Mouse (Mus musculus): ENCODE results near the gene Pradc1. TPM values are rescaled to one million over a fixed set of nuclear protein-coding genes. Genes with fewer than 3 reads are reported as not detected.
"Not testable (repeated sequence)": the region's sequence is repeated elsewhere in the genome, so short reads cannot be mapped to it uniquely, and the experiment has no call there.

Pradc1 gene
- total RNA-seq, 2 experiments from 2014 or later, result 12.5 to 16.8 TPM

DNA sequence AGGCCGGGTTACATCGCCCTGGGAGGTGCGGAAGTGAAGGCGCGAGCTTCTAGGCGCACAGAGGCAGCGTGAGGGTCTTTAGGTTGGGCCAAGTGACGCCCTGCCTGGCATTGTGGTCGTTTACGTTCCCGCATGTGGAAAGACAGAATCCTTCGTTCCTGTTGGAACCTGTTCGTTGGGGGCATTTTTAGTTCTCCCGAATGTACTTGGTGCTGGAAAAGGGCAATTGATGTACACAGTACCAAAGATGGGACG is 568 bp upstream of the Pradc1 start:
- no peak for DNase-seq (ENCODE audit: low spot score in 2 of 2)

DNA sequence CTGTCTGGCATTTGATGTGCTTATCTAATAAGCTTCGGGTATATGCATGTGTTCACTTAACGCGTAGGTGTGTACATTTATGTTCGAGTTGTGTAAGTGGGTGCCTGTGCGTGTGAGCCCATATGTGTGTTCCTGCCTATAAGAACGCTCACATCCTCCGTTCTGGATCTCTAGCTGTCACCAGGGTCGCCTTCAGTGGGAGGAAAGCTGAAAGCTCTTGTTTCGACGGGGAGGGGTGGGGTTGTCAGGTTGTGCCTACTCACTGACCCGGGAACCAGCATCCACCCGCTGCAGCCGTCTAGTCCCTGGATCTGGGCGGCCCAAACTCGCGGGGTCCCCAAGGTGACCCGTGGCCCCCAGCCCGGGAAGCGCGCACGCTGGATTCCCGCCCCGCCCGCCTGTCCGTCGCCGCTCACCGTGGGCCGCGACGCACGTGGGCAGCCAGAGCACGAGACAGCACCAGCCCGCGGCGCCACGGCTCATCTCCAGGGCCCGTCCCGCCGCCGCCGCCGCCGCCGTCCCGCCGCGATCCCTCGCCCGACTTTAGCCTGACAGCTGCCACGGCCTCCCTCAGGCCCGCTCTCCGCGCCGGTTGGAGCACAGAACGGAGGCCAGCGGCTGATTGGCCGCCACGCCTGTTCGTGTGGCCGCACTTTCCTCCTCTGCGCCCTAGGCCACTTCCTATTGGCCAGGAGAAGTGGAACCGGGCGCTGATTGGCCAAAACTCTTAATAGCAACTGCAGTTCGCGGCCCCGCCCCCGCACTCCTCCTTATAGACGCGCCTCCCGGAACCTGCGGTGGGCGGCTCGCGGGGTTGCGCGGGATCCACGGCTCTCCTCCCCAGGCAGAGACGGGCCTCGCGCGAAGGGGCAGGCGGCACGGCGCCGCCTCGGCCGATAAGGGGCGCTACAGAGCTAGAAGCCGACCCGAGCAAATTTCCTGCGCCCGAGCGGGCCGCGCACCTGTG is 790 bp downstream of the Pradc1 start, which contains the start of gene Cct7:
TSS of gene Cct7 (plus strand) at position 818 of the 967 bp plus-strand sequence.
- peak; percentile 96 to 97 for DNase-seq (ENCODE audit: low spot score in 2 of 2)

DNA sequence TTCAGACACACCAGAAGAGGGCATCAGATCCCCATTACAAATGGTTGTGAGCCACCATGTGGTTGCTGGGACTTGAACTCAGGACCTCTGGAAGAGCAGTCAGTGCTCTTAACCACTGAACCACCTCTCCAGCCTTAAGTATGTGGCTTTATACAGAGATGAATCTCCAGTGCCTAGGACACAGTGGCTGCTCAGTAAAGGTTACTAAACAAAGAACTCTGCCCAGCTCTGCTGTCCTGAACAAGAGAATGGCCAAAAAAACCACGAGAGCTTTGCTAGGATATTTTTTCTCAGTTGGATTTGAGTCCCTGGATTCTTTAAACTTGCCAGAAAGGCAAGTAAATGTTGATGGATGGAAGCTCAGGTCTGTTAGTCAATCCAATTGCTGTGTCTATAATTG is 1.6 kb downstream of the Pradc1 start:
- not testable (repeated sequence) for DNase-seq (ENCODE audit: low spot score in 2 of 2)

DNA sequence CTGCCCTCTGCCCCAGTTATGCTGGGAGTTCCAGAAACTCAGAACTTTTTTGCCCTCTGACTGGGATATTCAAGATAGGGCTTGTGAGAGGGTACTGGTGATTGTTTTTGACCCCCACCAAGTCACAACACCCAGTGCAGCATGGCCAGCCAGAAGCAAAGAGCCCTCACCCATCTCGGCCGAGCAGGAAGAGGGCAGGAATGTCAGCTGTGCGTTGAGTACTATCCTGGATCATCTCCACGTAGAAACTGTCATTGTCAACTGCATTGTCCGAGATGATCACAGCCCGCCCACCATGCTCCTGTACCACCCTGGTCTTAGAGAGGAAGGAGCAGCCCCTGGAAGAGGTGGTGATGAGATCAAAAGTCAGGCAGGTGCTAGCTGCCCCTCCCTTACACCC is 4.4 kb downstream of the Pradc1 start:
- DNase-seq (ENCODE audit: low spot score in 2 of 2), result no peak

DNA sequence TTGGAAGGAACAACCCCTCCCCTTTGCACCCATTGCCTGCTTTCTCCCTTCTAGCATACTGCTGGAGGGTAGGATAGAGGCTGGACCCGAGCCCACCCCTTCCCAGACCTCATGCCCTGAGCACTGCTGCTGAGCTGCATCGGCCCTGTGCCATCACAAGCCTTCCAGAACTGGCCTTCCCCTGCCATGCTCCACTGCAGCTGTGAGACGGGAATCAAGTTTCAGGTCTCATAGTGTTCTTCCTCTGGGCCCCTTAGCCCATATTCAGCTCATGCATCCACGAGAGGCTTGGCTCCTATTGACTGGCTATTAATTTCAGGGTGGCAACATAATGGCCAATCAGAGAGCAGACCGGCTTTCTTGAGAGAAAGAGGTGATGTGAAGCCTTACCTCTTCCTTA is 6.5 kb downstream of the Pradc1 start:
- no peak for DNase-seq (ENCODE audit: low spot score in 2 of 2)

DNA sequence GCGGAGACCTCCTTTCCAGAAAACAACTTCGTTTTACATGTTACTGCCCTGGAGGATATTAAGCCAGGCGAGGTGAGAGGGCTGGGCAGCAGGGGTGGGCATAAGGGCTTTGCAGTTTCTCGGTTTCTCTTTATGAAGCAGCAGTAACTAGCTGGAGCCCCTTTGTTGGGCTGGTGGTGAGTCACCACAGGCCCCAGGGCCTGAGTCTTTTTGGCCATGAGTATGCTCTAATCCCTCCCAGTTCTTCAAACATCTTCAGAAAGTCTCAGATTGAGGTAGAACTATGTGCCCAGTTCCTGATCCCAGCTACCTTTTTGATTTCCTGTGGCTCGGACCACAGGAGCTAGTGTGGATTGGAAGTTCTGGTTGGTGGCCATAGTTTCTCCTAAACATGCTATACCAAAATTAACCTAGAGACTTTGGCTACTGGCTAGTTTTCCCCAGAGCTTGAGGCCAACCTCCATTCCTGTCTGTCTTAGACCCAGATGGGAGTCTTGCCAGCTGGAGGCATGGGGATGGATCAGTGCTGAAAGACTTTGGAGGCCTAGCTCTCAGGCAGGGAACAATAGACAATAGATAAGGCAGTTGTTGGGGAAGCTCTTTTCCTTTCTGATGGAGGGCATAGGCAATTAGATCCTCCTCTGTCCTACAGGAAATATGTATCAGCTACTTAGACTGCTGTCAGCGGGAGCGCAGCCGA is 7.4 kb downstream of the Pradc1 start:
- DNase-seq (ENCODE audit: low spot score in 2 of 2), result no peak

DNA sequence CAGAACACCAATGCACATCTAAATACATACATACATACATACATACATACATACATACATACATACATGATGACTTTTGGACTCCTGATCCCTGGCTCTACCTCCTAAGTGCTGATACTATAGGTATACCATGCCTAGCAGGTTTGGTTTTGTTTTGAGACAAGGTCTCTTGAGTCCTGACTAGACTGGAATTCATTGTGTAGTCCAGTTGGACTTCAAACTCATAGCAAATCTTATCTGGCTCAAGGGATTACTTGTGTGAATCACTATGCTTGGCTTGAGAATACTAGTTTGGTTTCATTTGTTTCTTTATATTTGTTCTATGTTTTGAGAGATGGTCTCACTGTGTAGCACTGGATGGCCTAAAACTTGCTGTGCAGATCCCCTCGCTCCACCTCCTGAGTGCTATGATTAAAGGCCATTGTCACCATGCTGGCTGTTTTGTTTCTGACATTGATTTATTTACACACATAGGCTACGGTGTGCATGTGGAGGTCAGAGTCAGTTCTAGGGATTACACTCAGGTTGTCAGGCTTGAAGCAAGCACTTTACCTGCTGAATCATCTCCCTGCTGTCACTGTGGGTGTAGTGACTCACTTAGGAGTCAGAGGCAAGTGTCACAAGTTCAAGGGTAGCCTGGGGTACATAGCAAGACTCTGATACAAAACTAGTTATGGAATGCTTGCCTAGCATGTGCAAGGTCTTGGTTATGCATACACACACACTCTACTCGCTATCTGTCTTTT is 8.1 kb downstream of the Pradc1 start:
- DNase-seq (ENCODE audit: low spot score in 2 of 2), result peak in 1 of 2 experiments; percentile 26

DNA sequence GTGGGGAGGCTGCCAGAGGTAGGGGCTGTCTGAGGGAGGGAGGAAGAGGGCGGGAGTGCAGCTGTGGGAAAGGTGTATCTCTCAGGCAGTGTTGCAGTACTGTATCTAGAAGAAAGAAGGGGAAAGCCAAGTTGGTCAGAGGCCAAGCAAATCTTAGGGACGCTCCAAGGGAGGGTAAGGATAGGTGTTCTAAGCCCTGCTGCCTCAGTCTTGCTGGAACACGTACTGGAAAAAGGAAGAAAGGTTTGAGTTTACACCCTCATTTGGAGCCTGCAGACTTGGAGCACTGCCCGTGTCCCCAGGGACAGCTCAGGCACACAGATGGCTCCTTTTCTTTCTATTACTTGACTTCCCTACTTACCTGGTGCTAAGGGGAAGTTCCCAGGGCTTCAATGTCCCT is 10.6 kb downstream of the Pradc1 start:
- no peak for DNase-seq (ENCODE audit: low spot score in 2 of 2)

DNA sequence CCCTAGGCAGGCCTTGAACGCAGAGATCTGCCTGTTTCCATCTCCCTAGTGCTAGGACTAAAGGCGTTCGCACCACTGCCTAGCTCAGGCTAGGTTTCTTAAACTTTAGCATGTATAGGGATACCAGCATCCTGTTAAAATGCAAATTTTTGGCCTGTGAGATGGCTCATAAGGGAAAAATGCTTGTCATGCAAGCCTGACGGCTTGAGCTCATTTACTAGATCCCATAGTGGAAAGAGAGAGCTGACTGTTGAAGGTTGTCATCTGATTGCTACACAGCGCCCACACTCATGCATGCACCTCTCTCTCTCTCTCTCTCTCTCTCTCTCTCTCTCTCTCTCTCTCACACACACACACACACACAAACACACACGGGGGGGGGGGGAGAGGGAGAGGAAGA is 15.1 kb downstream of the Pradc1 start:
- DNase-seq (ENCODE audit: low spot score in 2 of 2), result no peak

DNA sequence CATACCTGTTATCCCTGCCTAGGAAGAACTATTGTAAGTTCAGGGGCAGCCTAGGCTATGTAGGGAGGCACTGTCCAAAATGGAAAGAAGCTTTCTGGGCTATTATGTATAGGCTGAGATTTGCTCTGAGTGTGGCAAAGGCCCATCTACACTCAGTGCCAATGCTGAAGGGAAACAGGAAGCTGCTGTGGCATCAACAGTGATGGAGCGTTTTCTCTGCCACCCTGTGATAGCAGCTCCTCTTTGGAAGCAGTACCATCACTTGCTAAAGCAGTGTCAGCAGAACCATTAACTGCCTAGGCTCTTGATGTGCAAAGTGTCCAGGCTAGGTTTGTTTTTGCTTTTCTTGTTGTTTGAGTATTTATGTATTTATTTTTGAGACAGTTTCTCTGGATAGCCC is 15.6 kb downstream of the Pradc1 start:
- no peak for DNase-seq (ENCODE audit: low spot score in 2 of 2)

DNA sequence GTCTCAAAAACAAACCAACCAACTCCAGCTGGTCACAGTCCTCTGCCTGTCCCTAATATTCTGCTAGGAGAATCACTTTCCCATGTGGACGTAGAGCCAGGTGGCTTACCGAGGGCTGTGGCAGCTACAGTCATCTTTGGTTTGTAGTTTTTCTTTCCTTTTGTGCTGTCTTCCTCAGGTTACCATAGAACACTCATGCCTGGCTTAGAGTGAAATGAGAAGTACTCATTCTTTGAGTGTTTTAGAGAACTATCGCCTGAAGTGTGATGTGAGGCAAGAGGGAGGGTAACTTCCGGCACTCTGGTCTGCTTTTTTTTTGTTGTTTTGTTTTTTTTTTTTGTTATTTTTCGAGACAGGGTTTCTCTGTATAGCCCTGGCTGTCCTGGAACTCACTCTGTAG is 17.9 kb downstream of the Pradc1 start:
- DNase-seq (ENCODE audit: low spot score in 2 of 2), result no peak

DNA sequence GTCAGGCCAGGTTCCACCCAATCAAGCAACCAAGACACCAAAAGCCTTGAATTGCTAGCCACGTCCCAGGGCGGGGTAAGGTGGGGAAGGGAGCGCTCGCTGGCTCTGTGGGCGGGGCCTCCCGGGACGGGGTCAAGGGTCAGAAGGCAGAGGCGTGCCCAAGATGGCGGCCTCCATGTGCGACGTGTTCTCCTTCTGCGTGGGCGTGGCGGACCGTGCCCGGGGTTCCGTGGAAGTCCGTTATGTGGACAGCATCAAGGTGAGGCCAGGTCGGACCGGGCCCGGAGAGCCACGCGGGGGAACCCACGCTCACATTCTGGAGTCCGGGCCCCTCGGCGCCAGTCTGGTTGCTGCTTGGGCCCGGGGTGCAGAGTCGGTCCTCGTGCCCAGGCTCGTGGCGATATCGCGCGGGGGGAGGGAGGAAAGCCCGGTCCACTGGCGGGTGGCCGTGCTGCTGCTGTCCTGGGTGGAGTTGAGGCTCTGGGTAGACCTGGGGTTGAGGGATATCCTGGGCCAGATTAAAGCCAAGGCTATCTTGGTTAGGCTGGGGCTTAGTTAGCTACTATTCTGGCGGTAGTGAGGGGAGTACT is 19.8 kb downstream of the Pradc1 start, which contains the start of gene Smyd5:
TSS of gene Smyd5 (plus strand) at position 148 of the 590 bp plus-strand sequence.
- peak; percentile 91 to 94 for DNase-seq (ENCODE audit: low spot score in 2 of 2)

DNA sequence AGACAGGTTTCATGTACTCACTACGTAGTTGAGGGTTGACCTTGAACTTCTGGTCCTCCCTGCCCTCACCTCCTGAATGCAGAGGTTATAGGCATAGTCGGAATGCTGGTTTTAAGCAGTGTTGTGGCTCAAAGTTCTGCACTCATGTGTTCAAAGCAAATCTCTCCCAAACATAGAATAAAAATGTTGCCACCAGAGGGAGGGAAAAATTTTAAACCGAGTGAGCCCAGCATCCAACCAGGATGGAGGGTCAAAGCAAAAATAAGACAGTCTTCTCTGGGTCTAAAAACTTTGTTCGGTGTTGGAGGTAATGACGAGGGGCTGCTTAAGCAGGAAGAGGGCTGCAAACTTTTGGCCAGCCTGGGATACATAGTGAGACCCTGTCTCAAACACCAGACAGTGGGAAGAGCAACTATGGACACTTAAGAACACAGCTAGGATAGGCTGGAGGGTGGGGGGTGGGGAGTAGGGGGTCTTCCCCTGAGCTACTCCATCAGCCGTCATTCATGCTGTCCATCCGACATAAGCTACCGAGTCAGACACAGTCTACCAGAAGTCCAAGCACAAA is 20.4 kb downstream of the Pradc1 start:
- DNase-seq (ENCODE audit: low spot score in 2 of 2), result no peak

DNA sequence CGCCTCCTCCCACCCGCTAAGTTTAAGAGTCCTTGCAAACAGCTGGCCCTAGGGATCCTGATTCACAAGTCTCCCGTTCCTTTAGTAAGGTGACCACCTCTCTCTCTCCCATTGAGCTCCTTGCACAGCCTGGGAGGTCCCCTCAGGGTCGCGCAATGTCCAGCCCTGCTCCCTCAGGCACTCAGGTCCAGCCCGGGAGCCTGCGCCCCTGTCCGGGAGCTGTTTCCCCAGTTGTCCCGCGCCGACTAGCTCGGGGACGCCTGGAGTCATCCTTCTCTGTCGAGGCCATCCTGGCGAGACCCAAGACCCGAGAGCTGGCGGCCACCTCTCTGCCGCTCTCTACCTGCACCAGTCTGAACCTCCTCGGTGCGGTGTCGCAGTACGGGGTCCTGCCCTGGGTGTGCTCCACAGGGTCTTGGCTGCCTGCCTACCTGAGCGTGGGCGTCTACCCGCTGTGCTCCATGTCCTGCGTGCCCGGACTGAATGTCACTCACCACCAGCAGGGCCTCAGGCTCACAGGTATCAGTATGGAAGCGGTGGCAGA is 27.9 kb downstream of the Pradc1 start, which contains the start of gene Noto:
TSS of gene Noto (plus strand) at position 51 of the 544 bp plus-strand sequence.
- no peak for DNase-seq (ENCODE audit: low spot score in 2 of 2)

DNA sequence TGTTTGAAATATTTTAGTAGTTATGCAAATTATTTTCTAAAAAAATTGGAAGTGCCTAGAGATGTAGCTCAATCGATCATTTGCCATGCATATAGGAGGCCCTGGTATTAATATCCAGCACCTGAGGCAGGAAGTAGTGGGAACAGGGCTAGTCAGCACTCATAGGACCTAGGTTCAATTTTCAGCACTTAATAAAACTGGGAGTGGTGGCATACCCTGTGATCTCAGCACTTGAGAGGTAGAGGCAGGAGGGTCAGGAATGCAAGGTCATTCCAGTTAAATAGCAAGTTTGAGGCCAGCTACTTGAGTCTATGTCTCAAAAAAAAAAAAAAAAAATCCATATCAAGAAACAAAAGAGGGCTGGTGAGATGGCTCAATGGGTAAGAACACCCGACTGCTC is 32.6 kb downstream of the Pradc1 start:
- no peak for DNase-seq (ENCODE audit: low spot score in 2 of 2)

DNA sequence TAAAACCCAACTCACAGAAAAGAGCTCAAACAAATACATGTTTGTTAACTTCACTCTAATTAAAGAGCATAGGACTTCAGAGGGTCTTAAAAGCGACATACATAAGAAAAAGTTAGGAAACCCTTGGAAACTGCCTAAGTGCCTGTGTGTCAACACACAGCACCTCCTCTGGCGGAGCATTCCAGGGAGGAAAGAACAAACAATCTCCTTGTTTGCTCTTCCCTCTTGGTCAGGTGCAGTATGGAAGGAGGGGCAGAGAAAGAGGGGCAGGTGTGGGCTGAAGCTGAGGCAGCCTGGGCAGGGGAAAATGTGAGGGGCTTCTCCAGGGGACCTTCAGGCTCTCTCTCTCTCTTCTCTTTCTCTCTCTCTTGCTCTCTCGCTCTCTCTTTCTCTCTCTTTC is 35.9 kb downstream of the Pradc1 start:
- DNase-seq (ENCODE audit: low spot score in 2 of 2), result no peak

DNA sequence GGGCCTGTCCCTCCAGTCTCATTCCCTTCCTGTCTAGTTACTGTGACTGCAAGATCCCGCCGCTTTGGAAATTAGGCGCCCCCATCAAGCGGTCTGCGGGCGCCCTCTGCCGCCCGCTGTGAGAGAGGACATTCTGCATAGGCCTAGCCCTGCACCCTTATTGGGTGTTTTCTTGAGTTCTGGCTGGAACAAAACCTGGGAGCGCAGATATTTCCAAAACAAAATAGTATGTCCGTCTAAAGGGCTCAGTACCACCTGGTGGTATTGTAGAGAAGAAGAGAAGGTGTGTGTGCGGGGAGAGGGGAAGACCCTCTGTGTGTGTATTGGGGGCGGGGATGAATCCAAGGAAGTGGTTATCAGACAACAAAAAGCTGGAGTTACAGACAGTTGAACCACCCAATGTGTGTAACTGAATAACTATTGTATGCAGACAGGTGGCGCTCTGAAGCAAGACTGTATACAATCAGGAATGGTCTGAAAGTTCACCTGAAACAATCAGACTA is 40.9 kb downstream of the Pradc1 start:
- peak; percentile 27 to 40 for DNase-seq (ENCODE audit: low spot score in 2 of 2)

DNA sequence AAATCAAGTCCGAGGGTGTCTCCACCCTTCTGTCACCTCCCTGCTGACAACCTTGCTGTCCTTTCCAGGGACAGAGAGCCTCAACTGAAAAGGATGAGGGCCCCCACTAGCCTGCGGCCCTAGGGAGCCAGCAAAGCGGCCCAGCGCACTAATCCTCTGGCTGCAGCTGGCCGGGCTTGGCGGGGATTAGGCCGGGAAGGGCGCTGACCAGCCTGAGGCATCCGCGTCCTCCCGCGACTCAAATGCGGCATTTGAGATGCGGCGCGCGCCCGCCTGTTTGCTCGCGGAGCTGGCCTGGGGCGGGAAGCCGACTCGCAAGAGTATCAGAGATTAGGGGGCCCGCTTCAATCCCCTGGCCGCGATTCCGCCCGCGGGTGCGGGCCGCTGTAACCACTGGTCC is 42.8 kb downstream of the Pradc1 start:
- no peak for DNase-seq (ENCODE audit: low spot score in 2 of 2)

DNA sequence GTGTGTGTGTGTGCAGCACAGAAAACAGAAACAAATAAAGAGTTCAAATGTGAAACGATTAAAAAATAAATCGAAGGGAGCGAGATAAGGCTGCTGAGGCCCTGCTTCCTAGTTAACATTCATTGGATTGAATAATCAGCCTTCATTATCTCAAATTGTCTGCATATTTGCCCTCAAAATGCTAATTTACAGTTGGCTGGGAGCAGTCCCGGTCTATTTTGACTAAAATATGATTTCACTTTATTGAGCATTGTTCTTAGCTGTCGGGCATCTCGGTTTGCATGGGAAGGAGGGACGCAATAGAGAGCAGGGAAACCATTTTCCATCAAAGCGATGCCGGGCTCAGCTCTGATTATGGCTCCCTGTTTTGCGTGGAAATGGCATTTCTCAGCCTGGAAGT is 48.7 kb downstream of the Pradc1 start:
- no peak for DNase-seq (ENCODE audit: low spot score in 2 of 2)

DNA sequence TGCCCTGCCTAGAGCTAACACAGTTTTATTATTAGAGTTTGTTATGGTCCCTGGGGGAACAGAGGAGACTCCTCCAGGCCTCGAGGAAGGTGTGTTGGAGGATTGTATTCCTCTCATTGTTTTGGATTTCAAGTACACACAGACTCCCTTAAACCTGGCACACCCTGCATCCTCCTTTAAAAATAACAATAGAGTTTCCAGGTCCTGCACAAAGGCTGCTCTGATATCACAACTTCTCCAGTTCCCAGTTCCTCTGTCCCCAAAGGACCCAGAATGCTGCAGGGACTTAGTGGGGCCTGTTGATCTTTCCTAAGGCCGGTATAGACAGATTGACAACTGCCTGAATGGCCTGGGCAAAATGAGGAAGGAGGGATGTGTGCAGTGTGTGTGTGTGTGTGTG is 49.2 kb downstream of the Pradc1 start:
- no peak for DNase-seq (ENCODE audit: low spot score in 2 of 2)
